Mouse (Mus musculus) CH12.LX (cell line): ENCODE measurements at regions not wholly inside any gene's neighbourhood (a gene's known extent, or its start where the extent isn't known, plus 50 kb on each side); places are given as distances from the start of the nearest gene placed in this dataset.

Experiments
- DNase-seq: peaks from one replicate; pipeline ENCODE4 v3.0.0-alpha.2; 2013; ENCODE audit errors: extremely low read depth
- H3K27ac ChIP-seq: 2 replicates; pipeline ENCODE4 v1.5.1; 2012; ENCODE audit warnings: low read depth, mild to moderate bottlenecking, control low read depth, moderate library complexity; ENCODE audit not compliant: insufficient read depth
- H3K27me3 ChIP-seq: replicated peaks from 2 replicates; pipeline ENCODE3; 2012; ENCODE audit warnings: inconsistent platforms
- H3K36me3 ChIP-seq, 2 experiments: replicated peaks in 1 of 2; 2 replicates each; pipeline versions ENCODE3 to v1.6.1; 2012; ENCODE audit warnings: inconsistent platforms in 1 of 2, low read length in 1 of 2, mild to moderate bottlenecking in 1 of 2, mixed read lengths in 1 of 2, moderate library complexity in 1 of 2; ENCODE audit not compliant: control insufficient read depth in 1 of 2, insufficient read depth in 1 of 2
- H3K4me1 ChIP-seq, 2 experiments: 2 replicates each; pipeline ENCODE4 v1.6.1; 2012; ENCODE audit warnings: inconsistent platforms in 1 of 2, moderate library complexity in 1 of 2; ENCODE audit not compliant: insufficient read depth in 2 of 2, control insufficient read depth in 1 of 2
- H3K4me2 ChIP-seq: 2 replicates; pipeline ENCODE4 v1.6.1; 2012; ENCODE audit warnings: low read depth, mild to moderate bottlenecking, control low read depth; ENCODE audit not compliant: poor library complexity, insufficient read depth, severe bottlenecking
- H3K4me3 ChIP-seq, 3 experiments: fragments of 150-350 bp in 1 of 3; sonication (generic) in 1 of 3; replicated peaks in 1 of 3; 2 replicates each; pipeline versions ENCODE3 to v1.5.1; 2011 to 2012; ENCODE audit warnings: low read depth in 2 of 3, low read length in 2 of 3, mild to moderate bottlenecking in 2 of 3, moderate library complexity in 2 of 3, control low read depth in 1 of 3, improper control_type of control experiment in 1 of 3, inconsistent platforms in 1 of 3, mixed read lengths in 1 of 3; ENCODE audit not compliant: poor library complexity in 1 of 3
- H3K79me2 ChIP-seq: replicated peaks from 2 replicates; pipeline ENCODE4 v1.6.1; 2012; ENCODE audit warnings: mild to moderate bottlenecking, moderate library complexity; ENCODE audit not compliant: control insufficient read depth, poor library complexity, insufficient read depth, severe bottlenecking; ENCODE audit errors: extremely low read depth
- H3K9ac ChIP-seq: 2 replicates; pipeline ENCODE4 v1.6.1; 2012; ENCODE audit warnings: low read depth, mild to moderate bottlenecking, control low read depth, moderate library complexity; ENCODE audit not compliant: insufficient read depth
- H3K9me3 ChIP-seq: replicated peaks from 2 replicates; pipeline ENCODE3; 2012; ENCODE audit warnings: low read length, inconsistent platforms, mixed read lengths
- BHLHE40 ChIP-seq: IDR thresholded peaks from 2 replicates; pipeline ENCODE4 v1.6.1; 2011; ENCODE audit warnings: mild to moderate bottlenecking, low read depth, low read length, improper control_type of control experiment
- CHD1 ChIP-seq: IDR thresholded peaks from 2 replicates; pipeline ENCODE4 v1.6.1; 2012; ENCODE audit warnings: low read depth, low read length, improper control_type of control experiment, inconsistent platforms
- ELF1 ChIP-seq: IDR thresholded peaks from 2 replicates; pipeline ENCODE4 v1.6.1; 2014; ENCODE audit warnings: low read depth, mild to moderate bottlenecking, inconsistent platforms, low read length, improper control_type of control experiment
- ETS1 ChIP-seq: conservative IDR thresholded peaks from 2 replicates; pipeline ENCODE4 v1.6.1; 2012; ENCODE audit warnings: low read depth, mild to moderate bottlenecking, inconsistent platforms, low read length, improper control_type of control experiment, moderate library complexity
- GABPA ChIP-seq: IDR thresholded peaks from 2 replicates; pipeline ENCODE4 v1.6.1; 2012; ENCODE audit warnings: low read depth, low read length, improper control_type of control experiment, inconsistent platforms; ENCODE audit not compliant: insufficient replicate concordance
- HCFC1 ChIP-seq: IDR thresholded peaks from 2 replicates; pipeline ENCODE4 v1.6.1; 2012; ENCODE audit warnings: low read depth, mild to moderate bottlenecking, inconsistent platforms, low read length, improper control_type of control experiment
- IRF4 ChIP-seq: IDR thresholded peaks from 2 replicates; pipeline ENCODE4 v1.6.1; 2014; ENCODE audit warnings: low read depth, mild to moderate bottlenecking, inconsistent platforms, low read length, improper control_type of control experiment
- JUND ChIP-seq: conservative IDR thresholded peaks from 2 replicates; pipeline ENCODE4 v1.6.1; 2011; ENCODE audit warnings: low read depth, low read length, improper control_type of control experiment
- KAT2A ChIP-seq: IDR thresholded peaks from 2 replicates; pipeline ENCODE4 v1.6.1; 2012; ENCODE audit warnings: low read length, improper control_type of control experiment, inconsistent platforms; ENCODE audit not compliant: insufficient replicate concordance
- MAFK ChIP-seq: IDR thresholded peaks from 2 replicates; pipeline ENCODE4 v1.6.1; 2011; ENCODE audit warnings: low read length, improper control_type of control experiment; ENCODE audit not compliant: insufficient replicate concordance
- MAX ChIP-seq: IDR thresholded peaks from 2 replicates; pipeline ENCODE4 v1.6.1; 2011; ENCODE audit warnings: low read length, improper control_type of control experiment
- MAZ ChIP-seq: IDR thresholded peaks from 2 replicates; pipeline ENCODE4 v1.6.1; 2012; ENCODE audit warnings: low read depth, mild to moderate bottlenecking, inconsistent platforms, low read length, improper control_type of control experiment, moderate library complexity
- MXI1 ChIP-seq: IDR thresholded peaks from 2 replicates; pipeline ENCODE4 v1.6.1; 2011; ENCODE audit warnings: mild to moderate bottlenecking, low read depth, low read length, improper control_type of control experiment
- MYC ChIP-seq: IDR thresholded peaks from 2 replicates; pipeline ENCODE4 v1.6.1; 2011; ENCODE audit warnings: low read depth, mild to moderate bottlenecking, improper control_type of control experiment, low read length
- NRF1 ChIP-seq: IDR thresholded peaks from 2 replicates; pipeline ENCODE4 v1.6.1; 2014; ENCODE audit warnings: low read depth, mild to moderate bottlenecking, inconsistent platforms, low read length, improper control_type of control experiment, moderate library complexity
- POLR2A ChIP-seq: IDR thresholded peaks from 2 replicates; pipeline ENCODE4 v1.6.1; 2011; ENCODE audit warnings: low read depth, mild to moderate bottlenecking, improper control_type of control experiment, low read length
- POLR2AphosphoS2 ChIP-seq: IDR thresholded peaks from 2 replicates; pipeline ENCODE4 v1.6.1; 2011; ENCODE audit warnings: low read depth, low read length, improper control_type of control experiment
- RAD21 ChIP-seq: IDR thresholded peaks from 2 replicates; pipeline ENCODE4 v1.6.1; 2011; ENCODE audit warnings: low read depth, mild to moderate bottlenecking, low read length, improper control_type of control experiment, moderate library complexity
- SMC3 ChIP-seq: IDR thresholded peaks from 2 replicates; pipeline ENCODE4 v1.6.1; 2011; ENCODE audit warnings: low read depth, low read length, improper control_type of control experiment
- TCF12 ChIP-seq: IDR thresholded peaks from 2 replicates; pipeline ENCODE4 v1.6.1; 2014; ENCODE audit warnings: low read depth, mild to moderate bottlenecking, inconsistent platforms, low read length, improper control_type of control experiment
- USF2 ChIP-seq: conservative IDR thresholded peaks from 2 replicates; pipeline ENCODE4 v1.6.1; 2011; ENCODE audit warnings: low read depth, low read length, improper control_type of control experiment
- ZC3H11A ChIP-seq: IDR thresholded peaks from 2 replicates; pipeline ENCODE4 v1.6.1; 2012; ENCODE audit warnings: low read depth, mild to moderate bottlenecking, inconsistent platforms, low read length, improper control_type of control experiment
- ZKSCAN1 ChIP-seq: IDR thresholded peaks from 2 replicates; pipeline ENCODE4 v1.6.1; 2012; ENCODE audit warnings: low read depth, inconsistent platforms, low read length, improper control_type of control experiment, borderline replicate concordance
- ZMIZ1 ChIP-seq: IDR thresholded peaks from 2 replicates; pipeline ENCODE4 v1.6.1; 2012; ENCODE audit warnings: low read depth, mild to moderate bottlenecking, inconsistent platforms, low read length, improper control_type of control experiment
- dilution Hi-C: fragments of 300-500 bp; cut with MboI; formaldehyde crosslinking; loops from 2 replicates; pipeline ENCODE4 v1.14.3; 2020; ENCODE audit warnings: low sequenced_read_pairs; ENCODE audit not compliant: extremely low pct_unique_long_range_greater_than_20kb, extremely low pct_ligation_motif_present
- in situ Hi-C: fragments of 300-500 bp; cut with MboI; formaldehyde crosslinking; loops from 3 replicates; pipeline ENCODE4 v1.14.3; 2019; ENCODE audit warnings: low sequenced_read_pairs, low pct_ligation_motif_present, low pct_unique_long_range_greater_than_20kb, mixed read lengths

DNA sequence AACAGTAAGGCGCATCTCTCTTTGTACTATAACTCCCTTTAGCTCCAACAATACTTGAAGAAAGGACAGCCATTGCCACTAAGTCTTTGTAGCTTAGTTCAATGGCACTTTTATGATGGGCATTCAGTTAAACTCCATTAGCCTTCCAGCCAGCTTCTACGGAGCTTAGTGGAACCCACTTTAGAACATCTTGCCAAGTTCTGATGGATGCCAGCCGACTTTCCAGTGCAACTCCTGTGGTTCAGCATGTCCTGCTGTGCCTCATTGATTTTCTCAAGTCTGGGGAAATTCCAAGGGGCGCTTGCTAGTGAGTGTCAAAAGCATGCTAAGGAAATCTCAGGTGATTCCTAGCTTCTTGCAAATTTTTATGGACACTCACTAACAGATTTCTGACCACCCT, 316.4 kb downstream of the Fam84b start:
- no peak overlapping the region for H3K9ac ChIP-seq
- no peak overlapping the region for H3K4me3 ChIP-seq
- no peaks in the 10 kb centered on the region for H3K79me2 ChIP-seq
- DNase-seq: no peak
- H3K9me3 ChIP-seq: no peaks in the 10 kb centered on the region
- no peak overlapping the region for H3K4me2 ChIP-seq
- dilution Hi-C loops (no loop called here), in situ Hi-C loops (no loop called here)
- no peaks in the 10 kb centered on the region for H3K36me3 ChIP-seq
- H3K27me3 ChIP-seq: no peaks in the 10 kb centered on the region
- H3K27ac ChIP-seq: no peak overlapping the region
- no peak for TF ChIP-seq MYC
- TF ChIP-seq IRF4: no peak
- no peak for TF ChIP-seq SMC3
- TF ChIP-seq ETS1: no peak
- TF ChIP-seq POLR2A: no peak
- no peak for TF ChIP-seq POLR2AphosphoS2
- TF ChIP-seq MAX: no peak
- no peak for TF ChIP-seq GABPA
- TF ChIP-seq NRF1: no peak
- TF ChIP-seq RAD21: no peak
- TF ChIP-seq BHLHE40: no peak
- TF ChIP-seq ELF1: no peak
- no peak for TF ChIP-seq HCFC1
- peaks cover 0 to 4% of the 10 kb centered on the region in 2 experiments; a peak in 1 of 4 replicates for H3K4me1 ChIP-seq

DNA sequence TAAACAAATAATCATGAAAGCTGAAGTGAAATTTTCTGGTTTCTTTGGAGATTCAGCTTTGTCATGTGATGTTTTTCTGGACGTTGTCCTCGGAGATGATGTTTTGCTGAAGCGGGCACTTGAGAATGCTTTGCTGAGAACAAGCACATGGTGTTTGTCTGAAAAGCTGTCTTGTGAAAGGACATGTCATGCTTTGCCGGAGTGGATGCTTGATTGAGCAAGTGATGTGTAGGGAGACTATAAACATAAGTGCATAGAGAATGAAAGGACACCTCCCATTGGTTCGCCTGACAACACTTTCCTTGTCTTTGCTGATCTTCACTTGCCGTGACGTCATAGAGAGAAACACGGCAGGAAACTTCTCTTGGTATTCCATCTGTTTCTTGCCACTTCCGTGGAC, 318.9 kb downstream of the Fam84b start:
- no peaks in the 10 kb centered on the region for H3K27me3 ChIP-seq
- H3K4me3 ChIP-seq: no peak overlapping the region
- peak overlapping the region; percentile 24; the same call in 1 of the 2 replicates for H3K4me2 ChIP-seq
- no peaks in the 10 kb centered on the region for H3K9me3 ChIP-seq
- no peaks in the 10 kb centered on the region for H3K79me2 ChIP-seq
- no peak for DNase-seq
- TF ChIP-seq ZMIZ1: no peak
- no peak for TF ChIP-seq HCFC1
- TF ChIP-seq MAZ: no peak
- TF ChIP-seq MXI1: no peak
- TF ChIP-seq KAT2A: no peak
- TF ChIP-seq TCF12: no peak
- TF ChIP-seq JUND: no peak
- no peak for TF ChIP-seq ZKSCAN1
- no peak for TF ChIP-seq MAFK
- TF ChIP-seq IRF4: no peak
- TF ChIP-seq USF2: no peak
- no peak for TF ChIP-seq ZC3H11A
- no peak for TF ChIP-seq BHLHE40
- TF ChIP-seq CHD1: no peak
- dilution Hi-C loops: no loop called here
- no peak overlapping the region for H3K9ac ChIP-seq
- no peak overlapping the region for H3K27ac ChIP-seq
- peaks cover 0 to 4% of the 10 kb centered on the region in 2 experiments; a peak in 1 of 4 replicates for H3K4me1 ChIP-seq
- no peaks in the 10 kb centered on the region for H3K36me3 ChIP-seq
- in situ Hi-C loops: no loop called here
